Mouse (Mus musculus): ENCODE measurements around the gene Knop1. TPM values are rescaled to one million over a fixed set of nuclear protein-coding genes. Genes with fewer than 3 reads are reported as not detected.

Knop1 gene
- total RNA-seq, 2 experiments from 2014 or later = 25.2 to 27.6 TPM

GRCm38 (mm10) chr7:118806631-118807411 is 49.2 kb downstream of the Knop1 start:
- no peak for DNase-seq
- intact Hi-C loops (cut with DNase I; ENCODE audit: low total_unique reads) = no loop called here

- intact Hi-C loops (cut with DNase I; ENCODE audit: low total_unique reads) = no loop called here
- no peak for DNase-seq
These were observed 52.6 kb downstream of the Knop1 start for GRCm38 (mm10) chr7:118803425-118803824.

GRCm38 (mm10) chr7:118801791-118802190 is 54.3 kb downstream of the Knop1 start:
- intact Hi-C loops (cut with DNase I; ENCODE audit: low total_unique reads) = no loop called here
- DNase-seq = no peak

- intact Hi-C loops (cut with DNase I; ENCODE audit: low total_unique reads) = no loop called here
- DNase-seq = no peak
These were observed 55.8 kb downstream of the Knop1 start for GRCm38 (mm10) chr7:118800112-118800734.

GRCm38 (mm10) chr7:118798105-118798570 is 57.9 kb downstream of the Knop1 start:
- intact Hi-C loops (cut with DNase I; ENCODE audit: low total_unique reads) = no loop called here
- DNase-seq = no peak

- intact Hi-C loops (cut with DNase I; ENCODE audit: low total_unique reads) = no loop called here
- no peak for DNase-seq
These were observed 58.5 kb downstream of the Knop1 start for GRCm38 (mm10) chr7:118797600-118797999.

GRCm38 (mm10) chr7:118796838-118797237 is 59.2 kb downstream of the Knop1 start:
- intact Hi-C loops (cut with DNase I; ENCODE audit: low total_unique reads) = no loop called here
- DNase-seq = no peak

GRCm38 (mm10) chr7:118795779-118796178 is 60.3 kb downstream of the Knop1 start:
- intact Hi-C loops (cut with DNase I; ENCODE audit: low total_unique reads) = no loop called here
- peak; percentile 18 for DNase-seq

- no peak for DNase-seq
- intact Hi-C loops (cut with DNase I; ENCODE audit: low total_unique reads) = no loop called here
These were observed 62.2 kb downstream of the Knop1 start for GRCm38 (mm10) chr7:118793899-118794298.

Other genes with a start within 250 kb of the Knop1 start
- gene Gde1, start 150.5 kb downstream of the Knop1 start, total RNA-seq (2021) = 10 to 100 TPM; 30.6 to 31.1 TPM
- 1 to 10 TPM; 2.6 to 3.1 TPM for gene Ccp110, start 143.7 kb downstream of the Knop1 start, total RNA-seq (2021)
- 10 to 100 TPM; 21.2 to 24.2 TPM for gene Vps35l, start 116.0 kb downstream of the Knop1 start, total RNA-seq (2021)
- under 1 TPM; 0.20 to 0.45 TPM for gene Iqck, start 502 bp downstream of the Knop1 start, total RNA-seq (2021)
- gene Gprc5b, start 139.0 kb upstream of the Knop1 start, total RNA-seq (2021) = 10 to 100 TPM; 22.5 to 23.2 TPM

Data from gastrocnemius, postnatal 14 days (tissue).